Mouse (Mus musculus) left cerebral cortex, postnatal 14 days (tissue): Measurements from ENCODE around the gene Tbcb. TPM values are rescaled to one million over a fixed set of nuclear protein-coding genes. Genes with fewer than 3 reads are reported as not detected.
"Not testable (repeated sequence)": the region's sequence is repeated elsewhere in the genome, so short reads cannot be mapped to it uniquely, and the experiment has no call there.

Experiments used
- DNase-seq, 2 experiments: peaks; one replicate each; pipeline ENCODE4 v3.0.0; 2021 to 2022; ENCODE audit warnings: low spot score in 2 of 2, mixed read lengths in 1 of 2
- intact Hi-C: fragments of 180-260 bp; cut with DNase I; formaldehyde crosslinking; loops from one replicate; pipeline ENCODE4 v1.15.1; 2025
- total RNA-seq, 2 experiments: library from RNA; stranded (reverse); gene quantifications; 2 replicates each; pipeline ENCODE4 v1.2.3; 2021

Gene Tbcb
- total RNA-seq, 2 experiments from 2014 or later, result 149 to 153 TPM

GRCm38 (mm10) chr7:30232631-30233148 is 618 bp upstream of the Tbcb start:
- peak; percentile 57 to 81 for DNase-seq
- intact Hi-C loops, result loop anchor here (5.0 kb wide), 1 partner anchor 60 kb away; the partner anchor contains the start of gene Clip3

- DNase-seq, result no peak
- intact Hi-C loops, result loop anchor here (5.0 kb wide), 1 partner anchor 61 kb away; the partner anchor contains the start of gene Clip3
Measured at GRCm38 (mm10) chr7:30231328-30231668, 774 bp downstream of the Tbcb start.

- intact Hi-C loops, result no loop called here
- DNase-seq, result no peak
Measured at GRCm38 (mm10) chr7:30224206-30224605, 7.9 kb downstream of the Tbcb start.

- intact Hi-C loops, result no loop called here
Measured at GRCm38 (mm10) chr7:30222205-30222604, 9.9 kb downstream of the Tbcb start.

GRCm38 (mm10) chr7:30221433-30221832 is 10.6 kb downstream of the Tbcb start:
- intact Hi-C loops, result no loop called here
- no peak for DNase-seq

More at GRCm38 (mm10) chr7:30222205-30222604, 9.9 kb downstream of the Tbcb start:
- no peak for DNase-seq

GRCm38 (mm10) chr7:30220008-30220356 is 12.1 kb downstream of the Tbcb start:
- intact Hi-C loops, result no loop called here

GRCm38 (mm10) chr7:30219293-30220007 is 12.6 kb downstream of the Tbcb start:
- intact Hi-C loops, result loop anchor here (5.0 kb wide), 1 partner anchor 37 kb away; the partner anchor contains the start of gene Cox7a1
- peak; percentile 38 to 46 for DNase-seq

More at GRCm38 (mm10) chr7:30220008-30220356, 12.1 kb downstream of the Tbcb start:
- no peak for DNase-seq

- intact Hi-C loops, result loop anchor here (5.0 kb wide), 1 partner anchor 35 kb away; the partner anchor contains the start of gene Cox7a1
- DNase-seq, result no peak
Measured at GRCm38 (mm10) chr7:30217277-30217676, 14.8 kb downstream of the Tbcb start.

GRCm38 (mm10) chr7:30216723-30217151 is 15.3 kb downstream of the Tbcb start:
- intact Hi-C loops, result loop anchor here (5.0 kb wide), 1 partner anchor 34 kb away; the partner anchor contains the start of gene Cox7a1
- DNase-seq, result peak; percentile 72 to 75

GRCm38 (mm10) chr7:30215875-30216274 is 16.2 kb downstream of the Tbcb start:
- no peak for DNase-seq
- intact Hi-C loops, result loop anchor here (5.0 kb wide), 1 partner anchor 34 kb away; the partner anchor contains the start of gene Cox7a1

- DNase-seq, result no peak
- intact Hi-C loops, result no loop called here
Measured at GRCm38 (mm10) chr7:30213881-30214280, 18.2 kb downstream of the Tbcb start.

- DNase-seq, result no peak
- intact Hi-C loops, result no loop called here
Measured at GRCm38 (mm10) chr7:30211025-30211424, 21.0 kb downstream of the Tbcb start.

- DNase-seq, intact Hi-C loops: not testable (repeated sequence)
Measured at GRCm38 (mm10) chr7:30206364-30206763, 25.7 kb downstream of the Tbcb start.

- intact Hi-C loops, result no loop called here
- peak; percentile 49 to 70 for DNase-seq
Measured at GRCm38 (mm10) chr7:30205383-30205782, 26.7 kb downstream of the Tbcb start.

- intact Hi-C loops, result no loop called here
- no peak for DNase-seq
Measured at GRCm38 (mm10) chr7:30204380-30204779, 27.7 kb downstream of the Tbcb start.

- intact Hi-C loops, result no loop called here
Measured at GRCm38 (mm10) chr7:30202895-30203690, 29.0 kb downstream of the Tbcb start.

GRCm38 (mm10) chr7:30200661-30201060 is 31.4 kb downstream of the Tbcb start:
- DNase-seq, intact Hi-C loops: not testable (repeated sequence)

More at GRCm38 (mm10) chr7:30202895-30203690, 29.0 kb downstream of the Tbcb start:
- DNase-seq, result no peak

- intact Hi-C loops, result no loop called here
- DNase-seq, result no peak
Measured at GRCm38 (mm10) chr7:30200200-30200599, 31.9 kb downstream of the Tbcb start.

GRCm38 (mm10) chr7:30199498-30200139 is 32.5 kb downstream of the Tbcb start:
- intact Hi-C loops, result no loop called here

More at GRCm38 (mm10) chr7:30199498-30200139, 32.5 kb downstream of the Tbcb start:
- DNase-seq, result no peak
